Mouse (Mus musculus) heart, embryonic 14.5 days (tissue): ENCODE measurements around the gene Nphs1. TPM values are rescaled to one million over a fixed set of nuclear protein-coding genes. Genes with fewer than 3 reads are reported as not detected.
"Not testable (repeated sequence)": the region's sequence is repeated elsewhere in the genome, so short reads cannot be mapped to it uniquely, and the experiment has no call there.

Source experiments
- ATAC-seq: fragments of 200-750 bp; cut with Nextera tagmentation; 2 replicates; pipeline ENCODE4 v1.8.0; 2017; ENCODE audit warnings: low read depth, moderate TSS enrichment; ENCODE audit not compliant: insufficient number of reproducible peaks, insufficient read depth, low FRiP score
- H3K27ac ChIP-seq, 2 experiments: fragments of 200-500 bp in 1 of 2; fragments of 300-500 bp in 1 of 2; sonication (generic) in 1 of 2; replicated peaks in 1 of 2; 2 replicates each; pipeline ENCODE4 v1.5.1; 2012 to 2014; ENCODE audit warnings: low read depth in 2 of 2, low read length in 2 of 2, control low read depth in 1 of 2, mild to moderate bottlenecking in 1 of 2, mixed read lengths in 1 of 2; ENCODE audit not compliant: control insufficient read depth in 1 of 2, insufficient read depth in 1 of 2
- H3K27me3 ChIP-seq: fragments of 300-500 bp; sonication (generic); 2 replicates; pipeline ENCODE4 v1.6.1; 2014; ENCODE audit warnings: mild to moderate bottlenecking, low read length, control low read depth; ENCODE audit not compliant: control insufficient read depth, insufficient read depth
- H3K36me3 ChIP-seq: fragments of 300-500 bp; sonication (generic); 2 replicates; pipeline ENCODE4 v1.6.1; 2014; ENCODE audit warnings: mild to moderate bottlenecking, control low read depth, low read length, mixed read lengths; ENCODE audit not compliant: control insufficient read depth, insufficient read depth
- H3K4me1 ChIP-seq, 2 experiments: fragments of 200-500 bp in 1 of 2; fragments of 300-500 bp in 1 of 2; sonication (generic) in 1 of 2; 2 replicates each; pipeline ENCODE4 v1.6.1; 2012 to 2014; ENCODE audit warnings: low read length in 2 of 2, control low read depth in 1 of 2, mixed read lengths in 1 of 2; ENCODE audit not compliant: control insufficient read depth in 2 of 2, insufficient read depth in 2 of 2
- H3K4me2 ChIP-seq: fragments of 300-500 bp; sonication (generic); 2 replicates; pipeline ENCODE4 v1.6.1; 2014; ENCODE audit warnings: mild to moderate bottlenecking, low read length
- H3K4me3 ChIP-seq, 2 experiments: fragments of 200-500 bp in 1 of 2; fragments of 300-500 bp in 1 of 2; sonication (generic) in 1 of 2; 2 replicates each; pipeline ENCODE4 v1.5.1; 2012 to 2014; ENCODE audit warnings: low read length in 2 of 2, mild to moderate bottlenecking in 2 of 2, control low read depth in 1 of 2, low read depth in 1 of 2, moderate library complexity in 1 of 2; ENCODE audit not compliant: control insufficient read depth in 1 of 2, insufficient read depth in 1 of 2
- H3K9ac ChIP-seq: fragments of 300-500 bp; sonication (generic); 2 replicates; pipeline ENCODE4 v1.6.1; 2014; ENCODE audit warnings: mild to moderate bottlenecking, low read length
- H3K9me3 ChIP-seq: fragments of 300-500 bp; sonication (generic); 2 replicates; pipeline ENCODE4 v1.6.1; 2016; ENCODE audit warnings: low read length, control low read depth; ENCODE audit not compliant: control insufficient read depth
- WGBS: fragments of 180-500 bp; shearing (Covaris S2); extraction: QIAGEN DNeasy Blood & Tissue Kit; methylation state at CpG from one replicate; pipeline ENCODE4 v1.1.7; 2014; 5-methylcytosine and 5-hydroxymethylcytosine counted together
- polyA plus RNA-seq: library from polyadenylated mRNA; unstranded; fragments of >200 nt; fragmentation: Nextera tagmentation; extraction: Ambion mirVana; gene quantifications from 2 replicates; pipeline ENCODE4 v1.2.1, GENCODE M21; 2014

Gene Nphs1
- polyA plus RNA-seq, 1 experiment from 2014 or later = 0.14 TPM

DNA sequence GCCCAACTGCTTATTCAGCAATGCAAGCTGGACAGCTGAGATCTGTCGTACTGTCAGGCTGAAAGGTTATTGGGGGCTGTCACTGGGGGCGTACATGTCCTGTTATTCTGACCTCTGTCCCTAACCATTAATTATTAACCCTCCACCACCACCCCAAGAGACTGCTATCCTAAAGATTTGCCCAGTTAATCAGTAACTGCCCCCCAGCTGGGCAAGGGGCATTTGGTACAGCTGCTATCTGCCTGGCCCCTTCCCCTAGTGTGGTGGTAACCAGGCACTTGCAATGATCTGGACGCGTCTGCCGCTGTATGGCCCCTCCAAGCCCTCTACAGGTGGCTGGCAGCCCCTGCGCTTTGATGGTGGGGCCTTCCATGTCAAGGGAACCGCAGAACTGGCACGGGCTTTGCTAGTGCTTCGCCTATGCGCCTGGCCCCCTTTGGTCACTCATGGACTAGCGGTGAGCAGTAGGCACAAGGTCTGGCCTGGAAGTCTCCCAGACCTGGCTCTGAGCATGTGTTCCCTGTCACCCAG, 35.4 kb downstream of the Nphs1 start, which contains the start of gene Prodh2:
TSS of gene Prodh2 (plus strand) at position 222 of the 531 bp plus-strand sequence.
- no peak within 1 kb of the TSS for H3K4me2 ChIP-seq
- no peak for ATAC-seq
- peaks cover 13% of the 10 kb centered on the region for H3K27me3 ChIP-seq
- H3K4me1 ChIP-seq = no peaks in the 10 kb centered on the region
- H3K4me3 ChIP-seq = no peak within 1 kb of the TSS
- H3K9me3 ChIP-seq = no peaks in the 10 kb centered on the region
- H3K9ac ChIP-seq = no peak within 1 kb of the TSS
- H3K27ac ChIP-seq = no peak within 1 kb of the TSS
- 54% methylated on average over 11 of the region's 11 CpGs for WGBS
- H3K36me3 ChIP-seq = no peaks in the 10 kb centered on the region

DNA sequence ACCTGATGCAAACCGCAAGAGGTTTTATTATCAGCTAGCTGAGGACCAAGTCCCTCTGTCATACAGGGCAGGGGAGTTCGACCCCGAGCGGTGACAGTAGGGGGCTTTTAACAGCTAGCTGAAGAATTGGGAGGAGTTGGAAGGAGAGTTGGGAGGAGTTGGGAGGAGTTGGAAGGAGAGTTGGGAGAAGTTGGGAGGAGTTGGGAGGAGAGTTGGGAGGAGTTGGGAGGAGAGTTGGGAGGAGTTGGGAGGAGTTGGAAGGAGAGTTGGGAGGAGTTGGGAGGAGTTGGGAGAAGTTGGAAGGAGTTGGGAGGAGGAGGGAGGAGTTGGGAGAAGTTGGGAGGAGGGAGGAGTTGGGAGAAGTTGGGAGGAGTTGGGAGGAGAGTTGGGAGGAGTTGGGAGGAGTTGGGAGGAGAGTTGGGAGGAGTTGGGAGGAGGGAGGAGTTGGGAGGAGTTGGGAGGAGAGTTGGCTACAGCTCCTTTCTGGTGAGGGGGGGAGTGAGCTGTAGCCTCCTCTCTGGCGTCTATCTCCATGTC, 37.5 kb downstream of the Nphs1 start:
- not testable (repeated sequence) for H3K4me3 ChIP-seq, H3K9ac ChIP-seq, H3K27ac ChIP-seq, H3K36me3 ChIP-seq, H3K9me3 ChIP-seq, ATAC-seq, H3K4me1 ChIP-seq, H3K4me2 ChIP-seq
- peaks cover 13% of the 10 kb centered on the region for H3K27me3 ChIP-seq
- WGBS = 54% methylated on average over 4 of the region's 5 CpGs

DNA sequence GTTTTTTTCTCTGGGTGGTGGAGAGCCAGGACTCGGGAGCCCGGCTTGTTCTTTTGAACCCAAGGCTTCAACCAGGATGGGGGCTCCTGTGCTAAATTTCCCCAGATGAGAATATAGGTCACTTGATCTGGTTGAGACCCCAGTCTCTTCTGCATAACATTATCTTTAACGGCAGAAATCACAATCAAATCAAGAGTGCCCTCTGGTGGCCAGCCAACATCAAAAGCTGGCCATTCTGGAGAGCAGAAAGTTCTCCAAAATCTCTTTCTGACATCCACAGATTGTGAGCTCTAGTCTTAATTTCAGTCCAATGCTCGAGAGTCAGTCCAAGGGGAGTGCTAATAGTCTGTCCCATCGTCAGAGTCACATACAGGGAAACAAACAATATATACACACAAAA, 43.0 kb downstream of the Nphs1 start:
- H3K9ac ChIP-seq, H3K4me3 ChIP-seq, H3K27ac ChIP-seq, H3K9me3 ChIP-seq, H3K36me3 ChIP-seq, ATAC-seq, H3K27me3 ChIP-seq, H3K4me2 ChIP-seq, H3K4me1 ChIP-seq: not testable (repeated sequence)
- 78% methylated on average over 5 of the region's 5 CpGs for WGBS

DNA sequence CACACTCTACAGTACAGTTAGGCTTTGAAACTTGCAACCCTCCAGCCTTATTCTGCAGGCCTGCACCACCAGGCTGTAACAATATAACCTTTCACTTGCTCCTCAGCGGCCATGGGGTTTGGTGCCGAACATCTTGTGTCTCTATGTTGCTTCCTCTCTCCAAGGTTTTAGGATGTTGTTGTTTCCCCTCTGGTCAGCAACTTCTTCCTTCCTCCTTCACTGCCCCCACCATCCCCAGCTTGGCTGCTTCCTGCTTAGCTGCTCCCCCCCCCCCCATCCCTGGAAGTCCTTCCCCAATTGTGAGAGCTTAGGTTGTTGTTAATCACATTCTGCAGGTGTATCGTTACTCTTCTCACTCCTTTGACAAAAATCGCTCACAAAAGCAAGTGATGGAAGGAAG, 49.9 kb downstream of the Nphs1 start:
- Histone ChIP-seq H3K27me3 (no peaks in the 10 kb centered on the region), H3K27ac (no peak overlapping the region), H3K9me3 (no peaks in the 10 kb centered on the region), H3K4me1 (no peaks in the 10 kb centered on the region), H3K4me3 (no peak overlapping the region), H3K36me3 (no peaks in the 10 kb centered on the region), H3K4me2 (no peak overlapping the region), H3K9ac (no peak overlapping the region)
- ATAC-seq = no peak
- WGBS = 69% methylated on average over 4 of the region's 4 CpGs

DNA sequence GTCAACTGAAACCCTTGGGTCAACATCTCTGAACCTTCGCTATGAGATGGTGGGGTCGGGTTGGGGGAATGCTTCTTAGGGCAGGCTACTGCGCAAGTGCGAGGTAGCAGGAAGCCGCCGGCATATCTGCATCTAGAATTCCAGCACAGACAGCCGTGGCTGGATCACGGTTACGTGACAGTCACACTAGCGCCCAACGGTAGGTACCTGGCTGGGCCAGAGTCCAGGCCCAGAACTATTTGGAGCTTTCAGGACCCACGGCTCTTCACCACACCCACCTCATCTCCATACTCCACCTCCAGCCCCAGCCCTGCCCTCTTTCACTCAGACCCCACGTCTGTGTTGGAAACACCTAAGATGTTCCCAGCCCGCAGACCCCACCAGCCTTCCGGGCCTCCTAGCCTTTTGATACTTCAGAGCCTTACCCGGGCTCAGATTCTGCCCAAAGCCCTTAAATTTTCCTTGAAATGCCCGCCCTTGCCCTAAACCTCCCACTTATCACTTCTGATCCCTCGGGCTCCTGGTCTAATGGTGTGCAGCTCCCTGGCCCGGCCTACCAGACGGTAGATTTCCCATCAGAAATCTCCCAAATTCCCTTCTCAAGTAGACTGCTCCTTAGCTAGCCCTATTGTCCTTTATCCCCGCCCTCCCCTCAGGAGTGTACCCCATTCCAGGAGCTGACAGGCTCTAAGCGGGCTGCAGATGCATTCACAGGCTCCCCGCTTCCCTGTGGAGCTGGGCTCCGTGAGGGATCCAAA, 57.1 kb downstream of the Nphs1 start:
- Histone ChIP-seq H3K9ac (no peak overlapping the region), H3K4me3 (no peak overlapping the region), H3K4me1 (no peaks in the 10 kb centered on the region), H3K27ac (no peak overlapping the region), H3K9me3 (no peaks in the 10 kb centered on the region), H3K36me3 (no peaks in the 10 kb centered on the region), H3K27me3 (peaks cover 14% of the 10 kb centered on the region; the same call in 1 of the 2 replicates), H3K4me2 (no peak overlapping the region)
- 49% methylated on average over 24 of the region's 24 CpGs for WGBS
- no peak for ATAC-seq

DNA sequence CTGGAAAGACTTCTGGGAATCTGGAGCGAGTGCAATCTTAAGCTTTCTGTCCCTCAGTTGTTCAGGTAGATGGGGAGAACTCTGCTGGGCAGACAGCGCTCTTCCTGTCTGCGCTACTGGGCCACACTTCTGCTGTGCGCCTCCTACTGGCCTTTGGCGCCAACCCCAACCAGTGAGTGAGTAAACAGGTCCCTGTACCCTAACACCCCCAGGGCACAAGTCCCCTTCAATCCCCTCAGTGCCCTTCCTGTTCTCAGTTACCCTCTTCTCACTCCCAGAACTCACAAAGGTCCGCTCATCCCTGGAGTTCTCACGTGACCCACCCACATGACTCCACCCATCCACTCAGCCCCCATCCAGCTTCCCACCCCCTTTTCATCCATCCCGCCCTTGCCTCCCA, 60.2 kb downstream of the Nphs1 start:
- no peak overlapping the region for H3K4me2 ChIP-seq
- H3K36me3 ChIP-seq = no peaks in the 10 kb centered on the region
- H3K27ac ChIP-seq = no peak overlapping the region
- no peaks in the 10 kb centered on the region for H3K9me3 ChIP-seq
- peaks cover 14% of the 10 kb centered on the region; the same call in 1 of the 2 replicates for H3K27me3 ChIP-seq
- no peaks in the 10 kb centered on the region for H3K4me1 ChIP-seq
- WGBS = 36% methylated on average over 8 of the region's 8 CpGs
- H3K4me3 ChIP-seq = no peak overlapping the region
- H3K9ac ChIP-seq = no peak overlapping the region
- ATAC-seq = no peak

DNA sequence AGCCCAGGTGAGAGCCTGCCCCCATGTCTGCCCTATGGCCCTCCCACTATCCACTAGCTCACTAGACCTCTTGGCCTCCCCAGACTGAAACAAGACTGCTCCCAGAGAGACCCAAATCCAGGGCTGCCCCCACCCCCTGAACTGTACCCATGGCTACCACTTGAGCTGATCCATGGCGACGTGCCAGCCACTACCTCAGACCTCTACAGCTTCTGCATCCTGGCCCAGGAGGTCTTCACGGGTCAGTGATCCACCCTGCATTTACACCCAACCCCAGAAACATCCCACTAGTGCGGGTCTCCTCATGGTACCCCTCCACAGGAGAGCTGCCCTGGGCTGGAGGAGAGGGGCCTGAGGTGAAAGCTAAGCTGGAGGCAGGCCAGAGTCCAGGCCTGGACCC, 62.3 kb downstream of the Nphs1 start:
- H3K9me3 ChIP-seq = no peaks in the 10 kb centered on the region
- H3K9ac ChIP-seq = no peak overlapping the region
- no peak overlapping the region for H3K27ac ChIP-seq
- ATAC-seq = no peak
- H3K27me3 ChIP-seq = peaks cover 3% of the 10 kb centered on the region; the same call in 1 of the 2 replicates
- H3K36me3 ChIP-seq = peaks cover 19% of the 10 kb centered on the region
- H3K4me2 ChIP-seq = no peak overlapping the region
- no peak overlapping the region for H3K4me3 ChIP-seq
- H3K4me1 ChIP-seq = no peaks in the 10 kb centered on the region
- 75% methylated on average over 4 of the region's 4 CpGs for WGBS
